Mouse (Mus musculus) limb, embryonic 14.5 days (tissue): Measurements from ENCODE around the gene Ptcd1. TPM values are rescaled to one million over a fixed set of nuclear protein-coding genes. Genes with fewer than 3 reads are reported as not detected.

Experiments used
- ATAC-seq: fragments of 200-750 bp; cut with Nextera tagmentation; 2 replicates; pipeline ENCODE4 v1.8.0; 2017; ENCODE audit warnings: low read depth, moderate number of reproducible peaks, moderate TSS enrichment; ENCODE audit not compliant: low FRiP score
- DNase-seq: peaks from one replicate; pipeline ENCODE4 v3.0.0-alpha.2; 2015; ENCODE audit warnings: low spot score
- H3K27ac ChIP-seq: fragments of 300-500 bp; sonication (generic); replicated peaks from 2 replicates; pipeline ENCODE4 v1.5.1; 2014; ENCODE audit warnings: low read depth, mild to moderate bottlenecking, low read length, moderate library complexity, mixed read lengths
- H3K27me3 ChIP-seq: fragments of 300-500 bp; sonication (generic); 2 replicates; pipeline ENCODE4 v1.6.1; 2014; ENCODE audit warnings: low read length, mixed read lengths; ENCODE audit not compliant: control insufficient read depth, insufficient read depth
- H3K36me3 ChIP-seq: fragments of 300-500 bp; sonication (generic); 2 replicates; pipeline ENCODE4 v1.6.1; 2014; ENCODE audit warnings: mild to moderate bottlenecking, low read length, moderate library complexity, mixed read lengths; ENCODE audit not compliant: control insufficient read depth, insufficient read depth
- H3K4me1 ChIP-seq: fragments of 300-500 bp; sonication (generic); 2 replicates; pipeline ENCODE4 v1.6.1; 2014; ENCODE audit warnings: antibody characterized with exemption, low read length, mixed read lengths; ENCODE audit not compliant: control insufficient read depth, insufficient read depth
- H3K4me2 ChIP-seq: fragments of 300-500 bp; sonication (generic); replicated peaks from 2 replicates; pipeline ENCODE4 v1.6.1; 2014; ENCODE audit warnings: low read depth, mild to moderate bottlenecking, low read length, moderate library complexity; ENCODE audit not compliant: severe bottlenecking
- H3K4me3 ChIP-seq: fragments of 300-500 bp; sonication (generic); replicated peaks from 2 replicates; pipeline ENCODE4 v1.5.1; 2014; ENCODE audit warnings: low read length
- H3K9ac ChIP-seq: fragments of 300-500 bp; sonication (generic); 2 replicates; pipeline ENCODE4 v1.6.1; 2014; ENCODE audit warnings: mild to moderate bottlenecking, low read depth, low read length, moderate library complexity; ENCODE audit not compliant: severe bottlenecking
- H3K9me3 ChIP-seq: fragments of 300-500 bp; sonication (generic); 2 replicates; pipeline ENCODE4 v1.6.1; 2016; ENCODE audit warnings: low read length; ENCODE audit not compliant: control insufficient read depth
- POLR2A ChIP-seq: fragments of 200-500 bp; IDR thresholded peaks from 2 replicates; pipeline ENCODE4 v1.8.0; 2012; ENCODE audit warnings: inconsistent platforms, mild to moderate bottlenecking, moderate library complexity, borderline replicate concordance; ENCODE audit not compliant: insufficient read depth, insufficient read length; ENCODE audit errors: extremely low read depth
- WGBS: fragments of 180-500 bp; shearing (Covaris S2); extraction: QIAGEN DNeasy Blood & Tissue Kit; methylation state at CpG from one replicate; pipeline ENCODE4 v1.1.7; 2014; 5-methylcytosine and 5-hydroxymethylcytosine counted together
- polyA plus RNA-seq, 2 experiments: library from polyadenylated mRNA; depleted of rRNA in 1 of 2; stranded (reverse) in 1 of 2; unstranded in 1 of 2; fragments of >200 nt; fragmentation: Nextera tagmentation in 1 of 2; extraction: Ambion mirVana in 1 of 2; gene quantifications; 2 replicates each; pipeline versions ENCODE4 v1.2.1 to v1.2.3; 2012 to 2014

Ptcd1 gene
- polyA plus RNA-seq, 2 experiments: 16.0 to 16.4 TPM

GRCm38 (mm10) chr5:145201321-145201991, 34.5 kb upstream of the Ptcd1 start, which contains the start of gene Zkscan14:
Zkscan14 (minus strand) TSS chr5:145201868.
- WGBS: 2% methylated on average over 37 of the region's 37 CpGs
- no peaks in the 10 kb centered on the region for H3K27me3 ChIP-seq
- H3K4me1 ChIP-seq: peaks cover 14% of the 10 kb centered on the region
- no peaks in the 10 kb centered on the region for H3K9me3 ChIP-seq
- DNase-seq (peak; percentile 91), ATAC-seq (0 out of 2 replicates have a peak, but pooled peaks have one; percentile 7)
- no peak for TF ChIP-seq POLR2A
- H3K9ac ChIP-seq: peak within 1 kb of the TSS; percentile 64
- H3K36me3 ChIP-seq: peaks cover 6% of the 10 kb centered on the region; the same call in 1 of the 2 replicates
- peak within 1 kb of the TSS; percentile 95 for H3K4me2 ChIP-seq
- H3K27ac ChIP-seq: peak within 1 kb of the TSS; percentile 44; the same call in 1 of the 2 replicates
- H3K4me3 ChIP-seq: peak within 1 kb of the TSS; percentile 60

GRCm38 (mm10) chr5:145200387-145200786, 33.5 kb upstream of the Ptcd1 start:
- ATAC-seq (no peak), DNase-seq (no peak)
- Histone ChIP-seq H3K9ac (no peak overlapping the region), H3K27ac (no peak overlapping the region), H3K4me1 (peaks cover 9% of the 10 kb centered on the region), H3K4me3 (peak overlapping the region; percentile 60; the same call in 1 of the 2 replicates), H3K4me2 (0 out of 2 replicates have a peak overlapping the region, but pooled peaks have one; percentile 95), H3K9me3 (no peaks in the 10 kb centered on the region), H3K27me3 (no peaks in the 10 kb centered on the region), H3K36me3 (peaks cover 17% of the 10 kb centered on the region)
- 80% methylated on average over 7 of the region's 7 CpGs for WGBS
- no peak for TF ChIP-seq POLR2A

- ATAC-seq (no peak), DNase-seq (no peak)
- Histone ChIP-seq H3K4me2 (peak within 1 kb of the TSS; percentile 82), H3K27me3 (no peaks in the 10 kb centered on the region), H3K9ac (peak within 1 kb of the TSS; percentile 88), H3K36me3 (peaks cover 41% of the 10 kb centered on the region), H3K4me3 (peak within 1 kb of the TSS; percentile 73), H3K9me3 (no peaks in the 10 kb centered on the region), H3K27ac (peak within 1 kb of the TSS; percentile 66), H3K4me1 (peaks cover 14% of the 10 kb centered on the region)
- TF ChIP-seq POLR2A: no peak
- WGBS: 85% methylated on average over 2 of the region's 2 CpGs
Observed at GRCm38 (mm10) chr5:145191962-145192361, 25.1 kb upstream of the Ptcd1 start, which contains the start of gene Atp5j2. Atp5j2 (minus strand) TSS chr5:145192062.

- 0 out of 2 replicates have a peak, but pooled peaks have one; percentile 40 for TF ChIP-seq POLR2A
- peak overlapping the region; percentile 66 for H3K27ac ChIP-seq
- H3K4me1 ChIP-seq: peaks cover 14% of the 10 kb centered on the region
- WGBS: 2% methylated on average over 39 of the region's 41 CpGs
- peaks cover 45% of the 10 kb centered on the region for H3K36me3 ChIP-seq
- H3K4me2 ChIP-seq: peak overlapping the region; percentile 82
- no peaks in the 10 kb centered on the region for H3K9me3 ChIP-seq
- peak overlapping the region; percentile 88 for H3K9ac ChIP-seq
- H3K4me3 ChIP-seq: peak overlapping the region; percentile 73
- DNase-seq (peak; percentile 88), ATAC-seq (peak; percentile 92)
- H3K27me3 ChIP-seq: no peaks in the 10 kb centered on the region
Observed at GRCm38 (mm10) chr5:145190875-145191798, 24.2 kb upstream of the Ptcd1 start.

- no peaks in the 10 kb centered on the region for H3K9me3 ChIP-seq
- H3K4me2 ChIP-seq: peak overlapping the region; percentile 82
- H3K4me3 ChIP-seq: peak overlapping the region; percentile 73
- ATAC-seq (no peak), DNase-seq (no peak)
- 55% methylated on average over 5 of the region's 5 CpGs for WGBS
- peaks cover 45% of the 10 kb centered on the region for H3K36me3 ChIP-seq
- H3K4me1 ChIP-seq: peaks cover 14% of the 10 kb centered on the region
- H3K27ac ChIP-seq: no peak overlapping the region
- TF ChIP-seq POLR2A: no peak
- H3K9ac ChIP-seq: peak overlapping the region; percentile 88
- no peaks in the 10 kb centered on the region for H3K27me3 ChIP-seq
Observed at GRCm38 (mm10) chr5:145190373-145190772, 23.5 kb upstream of the Ptcd1 start.
